Mouse (Mus musculus) myocyte (in vitro differentiated cells): ENCODE results near the gene Rplp2. TPM values are rescaled to one million over a fixed set of nuclear protein-coding genes. Genes with fewer than 3 reads are reported as not detected.

ENCODE experiments used
- H3K27me3 ChIP-seq: one replicate; pipeline ENCODE4 v1.6.1; 2011; ENCODE audit not compliant: control insufficient read depth, insufficient read depth, insufficient read length
- H3K36me3 ChIP-seq: one replicate; pipeline ENCODE4 v1.6.1; 2011; ENCODE audit not compliant: control insufficient read depth, insufficient read depth
- H3K4me2 ChIP-seq: one replicate; pipeline ENCODE4 v1.6.1; 2011; ENCODE audit warnings: low read depth, control low read depth
- H3K4me3 ChIP-seq: one replicate; pipeline ENCODE4 v1.5.1; 2011; ENCODE audit warnings: mild to moderate bottlenecking, control low read depth, moderate library complexity
- H3K79me2 ChIP-seq: one replicate; pipeline ENCODE4 v1.6.1; 2011; ENCODE audit not compliant: control insufficient read depth, insufficient read depth
- H3ac ChIP-seq: one replicate; pipeline ENCODE4 v1.6.1; 2011; ENCODE audit not compliant: control insufficient read depth, insufficient read length
- CEBPB ChIP-seq: IDR thresholded peaks from 2 replicates; pipeline ENCODE4 v1.6.1; 2011; ENCODE audit warnings: mild to moderate bottlenecking, moderate library complexity; ENCODE audit not compliant: poor library complexity, insufficient read depth, severe bottlenecking
- E2F4 ChIP-seq: IDR thresholded peaks from one replicate; pipeline ENCODE4 v1.6.1; 2011; ENCODE audit warnings: mild to moderate bottlenecking, control low read depth, moderate library complexity; ENCODE audit not compliant: insufficient read depth
- MAX ChIP-seq: IDR thresholded peaks from one replicate; pipeline ENCODE4 v1.6.1; 2011; ENCODE audit warnings: low read depth, mild to moderate bottlenecking, control low read depth
- MYOD1 ChIP-seq, 3 experiments: IDR thresholded peaks; one replicate each; pipeline ENCODE4 v1.6.1; 2011; ENCODE audit warnings: control low read depth in 2 of 3, low read depth in 2 of 3, mild to moderate bottlenecking in 2 of 3, moderate library complexity in 1 of 3; ENCODE audit not compliant: insufficient read length in 2 of 3, control insufficient read depth in 1 of 3
- MYOG ChIP-seq, 3 experiments: IDR thresholded peaks; one replicate each; pipeline ENCODE4 v1.6.1; 2011; ENCODE audit warnings: control low read depth in 2 of 3, low read depth in 2 of 3, mild to moderate bottlenecking in 2 of 3; ENCODE audit not compliant: insufficient read length in 2 of 3, control insufficient read depth in 1 of 3, insufficient read depth in 1 of 3
- POLR2A ChIP-seq: IDR thresholded peaks from one replicate; pipeline ENCODE4 v1.6.1; 2011; ENCODE audit warnings: low read depth, mild to moderate bottlenecking, control low read depth, moderate library complexity; ENCODE audit not compliant: insufficient read length
- POLR2AphosphoS2 ChIP-seq: IDR thresholded peaks from one replicate; pipeline ENCODE4 v1.6.1; 2011; ENCODE audit warnings: low read depth, control low read depth; ENCODE audit not compliant: insufficient read length
- REST ChIP-seq: IDR thresholded peaks from one replicate; pipeline ENCODE4 v1.6.1; 2011; ENCODE audit warnings: mild to moderate bottlenecking, control low read depth, moderate library complexity; ENCODE audit not compliant: insufficient read depth, insufficient read length
- SRF ChIP-seq: IDR thresholded peaks from one replicate; pipeline ENCODE4 v1.6.1; 2011; ENCODE audit warnings: low read depth; ENCODE audit not compliant: control insufficient read depth, insufficient read length
- TCF12 ChIP-seq: IDR thresholded peaks from one replicate; pipeline ENCODE4 v1.6.1; 2011; ENCODE audit warnings: mild to moderate bottlenecking, control low read depth; ENCODE audit not compliant: poor library complexity, insufficient read depth, severe bottlenecking
- TCF3 ChIP-seq: IDR thresholded peaks from one replicate; pipeline ENCODE4 v1.6.1; 2011; ENCODE audit warnings: low read depth, control low read depth; ENCODE audit not compliant: insufficient read length
- USF1 ChIP-seq: IDR thresholded peaks from one replicate; pipeline ENCODE4 v1.6.1; 2011; ENCODE audit warnings: low read depth, mild to moderate bottlenecking, control low read depth, moderate library complexity
- polyA plus RNA-seq: library from polyadenylated mRNA; unstranded; fragments of >200 nt; fragmentation: generic; extraction: Trizol; gene quantifications from one replicate; pipeline ENCODE4 v1.2.1, GENCODE M21; 2012; ENCODE audit warnings: missing spikeins

Rplp2 gene
- polyA plus RNA-seq, 1 experiment, result 5,265 TPM

DNA sequence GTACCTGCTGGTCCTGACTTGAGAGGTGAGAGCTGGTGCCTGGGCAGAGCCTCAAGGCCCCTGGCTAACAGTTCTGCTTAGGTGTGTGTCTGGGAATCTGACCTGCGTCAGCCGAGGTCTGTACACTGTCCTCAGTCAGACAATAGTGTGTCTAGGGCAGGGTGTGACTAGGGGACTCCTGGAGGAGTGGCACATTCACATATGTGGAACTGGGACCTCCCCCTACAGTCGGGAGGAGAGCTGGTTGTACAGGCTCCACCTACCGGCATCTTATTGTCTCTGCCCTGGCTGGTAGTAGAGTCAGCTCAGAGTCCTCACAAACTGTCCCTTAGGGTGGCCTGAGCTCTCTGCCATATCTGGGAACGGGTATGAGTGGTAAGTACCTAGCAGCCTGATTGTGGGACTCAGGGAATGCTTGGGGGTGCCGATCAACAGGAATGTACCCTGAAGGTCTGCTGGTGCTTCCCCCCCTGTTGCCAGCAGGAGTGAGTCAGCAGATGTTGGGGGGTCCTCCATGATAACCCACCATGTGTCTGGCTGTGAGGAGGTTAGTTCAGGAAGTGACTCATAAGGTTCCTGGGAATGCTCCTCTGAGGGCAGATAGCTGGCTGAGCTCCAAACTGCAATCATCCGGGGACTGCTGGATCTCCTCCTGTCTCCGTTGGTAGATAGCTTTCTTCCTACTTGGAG, 21.5 kb downstream of the Rplp2 start:
- TF ChIP-seq SRF, result no peak
- TF ChIP-seq POLR2AphosphoS2, result peak; percentile 81
- TF ChIP-seq E2F4, result no peak
- peak in 1 of 3 experiments; percentile 11 for TF ChIP-seq MYOG (IDR thresholded peaks at IDR 0.05; ENCODE audit: control insufficient read depth in 1 of 3, insufficient read depth in 1 of 3, insufficient read length in 2 of 3, low read depth in 2 of 3)
- TF ChIP-seq CEBPB, result no peak
- TF ChIP-seq MAX, result no peak
- TF ChIP-seq TCF12, result no peak
- TF ChIP-seq POLR2A, result peak; percentile 84
- no peak for TF ChIP-seq REST
- TF ChIP-seq MYOD1 (IDR thresholded peaks at IDR 0.05; ENCODE audit: control insufficient read depth in 1 of 3, insufficient read length in 2 of 3, low read depth in 2 of 3), result peak in 1 of 3 experiments; percentile 1
- no peak for TF ChIP-seq TCF3
- no peak for TF ChIP-seq USF1
- H3K4me3 ChIP-seq, result peak overlapping the region; percentile 84
- peaks cover 40% of the 10 kb centered on the region for H3K79me2 ChIP-seq
- peak overlapping the region; percentile 0 for H3ac ChIP-seq
- no peaks in the 10 kb centered on the region for H3K27me3 ChIP-seq
- H3K36me3 ChIP-seq, result peaks cover 19% of the 10 kb centered on the region
- H3K4me2 ChIP-seq, result peak overlapping the region; percentile 96

DNA sequence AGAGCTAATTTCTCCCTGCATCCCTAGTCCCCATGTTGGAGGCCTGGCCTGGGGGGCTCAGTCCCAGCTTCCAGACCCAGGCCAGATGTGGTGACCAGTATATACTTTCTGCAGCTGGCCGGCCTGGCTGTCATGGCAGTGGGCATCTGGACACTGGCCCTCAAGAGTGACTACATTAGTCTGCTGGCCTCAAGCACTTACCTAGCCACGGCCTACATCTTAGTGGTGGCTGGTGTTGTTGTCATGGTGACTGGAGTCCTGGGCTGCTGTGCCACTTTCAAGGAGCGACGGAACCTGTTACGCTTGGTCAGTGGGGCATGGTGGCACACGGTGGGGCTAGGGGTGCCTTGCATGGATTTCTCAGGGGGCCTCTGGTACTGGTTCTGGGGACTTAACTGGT, 22.2 kb downstream of the Rplp2 start:
- H3K27me3 ChIP-seq, result no peaks in the 10 kb centered on the region
- H3ac ChIP-seq, result peak overlapping the region; percentile 0
- no peak for TF ChIP-seq CEBPB
- no peak for TF ChIP-seq USF1
- TF ChIP-seq POLR2A, result no peak
- no peak for TF ChIP-seq POLR2AphosphoS2
- TF ChIP-seq TCF3, result no peak
- no peak for TF ChIP-seq TCF12
- no peak for TF ChIP-seq REST
- TF ChIP-seq MAX, result no peak
- no peak for TF ChIP-seq SRF
- TF ChIP-seq MYOD1 (IDR thresholded peaks at IDR 0.05; ENCODE audit: control insufficient read depth in 1 of 3, insufficient read length in 2 of 3, low read depth in 2 of 3), result no peak
- no peak for TF ChIP-seq MYOG (IDR thresholded peaks at IDR 0.05; ENCODE audit: control insufficient read depth in 1 of 3, insufficient read depth in 1 of 3, insufficient read length in 2 of 3, low read depth in 2 of 3)
- TF ChIP-seq E2F4, result no peak
- H3K4me3 ChIP-seq, result peak overlapping the region; percentile 84
- H3K79me2 ChIP-seq, result peaks cover 47% of the 10 kb centered on the region
- H3K4me2 ChIP-seq, result peak overlapping the region; percentile 96
- H3K36me3 ChIP-seq, result peaks cover 19% of the 10 kb centered on the region

DNA sequence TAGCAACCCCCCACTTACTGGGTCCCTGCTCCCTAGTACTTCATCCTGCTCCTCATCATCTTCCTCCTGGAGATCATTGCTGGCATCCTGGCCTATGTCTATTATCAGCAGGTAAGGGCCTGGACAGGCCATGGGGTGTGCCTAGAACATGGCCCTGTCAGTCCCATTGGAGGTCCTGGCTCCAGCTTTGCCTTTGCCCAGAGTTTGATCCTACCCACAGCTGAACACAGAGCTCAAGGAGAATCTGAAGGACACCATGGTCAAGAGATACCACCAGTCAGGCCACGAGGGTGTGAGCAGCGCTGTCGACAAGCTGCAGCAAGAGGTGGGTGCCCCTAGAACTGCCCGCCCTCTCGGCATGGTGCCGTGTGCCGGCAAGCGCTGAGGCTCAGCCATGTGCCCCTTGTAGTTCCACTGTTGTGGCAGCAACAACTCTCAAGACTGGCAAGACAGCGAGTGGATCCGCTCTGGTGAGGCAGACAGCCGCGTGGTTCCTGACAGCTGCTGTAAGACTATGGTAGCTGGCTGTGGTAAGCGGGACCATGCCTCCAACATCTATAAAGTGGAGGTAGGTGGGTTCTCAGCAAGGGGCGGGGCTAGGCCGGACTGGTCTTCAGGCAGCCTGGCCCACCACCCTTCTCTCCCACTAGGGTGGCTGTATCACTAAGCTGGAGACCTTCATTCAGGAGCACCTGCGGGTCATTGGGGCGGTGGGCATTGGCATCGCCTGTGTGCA, 22.9 kb downstream of the Rplp2 start:
- peak overlapping the region; percentile 84 for H3K4me3 ChIP-seq
- H3K36me3 ChIP-seq, result peaks cover 19% of the 10 kb centered on the region
- peak overlapping the region; percentile 0 for H3ac ChIP-seq
- H3K79me2 ChIP-seq, result peaks cover 52% of the 10 kb centered on the region
- peak overlapping the region; percentile 96 for H3K4me2 ChIP-seq
- H3K27me3 ChIP-seq, result no peaks in the 10 kb centered on the region
- TF ChIP-seq POLR2AphosphoS2, result peak; percentile 72
- no peak for TF ChIP-seq TCF3

DNA sequence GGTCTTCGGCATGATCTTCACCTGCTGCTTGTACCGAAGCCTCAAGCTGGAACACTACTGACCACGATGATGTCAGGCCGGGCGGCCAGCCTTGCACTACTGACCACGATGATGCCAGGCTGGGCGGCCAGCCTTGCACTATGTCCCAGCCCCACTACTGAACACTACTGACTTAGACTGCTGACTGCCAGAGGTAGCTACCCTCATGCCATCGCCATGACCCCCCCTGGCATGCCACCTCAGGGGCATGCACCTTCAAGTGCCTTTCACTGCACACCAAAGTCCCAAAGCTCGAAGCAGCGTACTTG, 23.4 kb downstream of the Rplp2 start:
- Histone ChIP-seq H3K36me3 (peaks cover 19% of the 10 kb centered on the region), H3K27me3 (no peaks in the 10 kb centered on the region), H3K79me2 (peaks cover 52% of the 10 kb centered on the region), H3K4me2 (no peak overlapping the region), H3K4me3 (no peak overlapping the region), H3ac (no peak overlapping the region)
- peak; percentile 12 for TF ChIP-seq POLR2A
- TF ChIP-seq MYOD1 (IDR thresholded peaks at IDR 0.05; ENCODE audit: control insufficient read depth in 1 of 3, insufficient read length in 2 of 3, low read depth in 2 of 3), result no peak
- TF ChIP-seq POLR2AphosphoS2, result peak; percentile 66
- TF ChIP-seq TCF12, result no peak

DNA sequence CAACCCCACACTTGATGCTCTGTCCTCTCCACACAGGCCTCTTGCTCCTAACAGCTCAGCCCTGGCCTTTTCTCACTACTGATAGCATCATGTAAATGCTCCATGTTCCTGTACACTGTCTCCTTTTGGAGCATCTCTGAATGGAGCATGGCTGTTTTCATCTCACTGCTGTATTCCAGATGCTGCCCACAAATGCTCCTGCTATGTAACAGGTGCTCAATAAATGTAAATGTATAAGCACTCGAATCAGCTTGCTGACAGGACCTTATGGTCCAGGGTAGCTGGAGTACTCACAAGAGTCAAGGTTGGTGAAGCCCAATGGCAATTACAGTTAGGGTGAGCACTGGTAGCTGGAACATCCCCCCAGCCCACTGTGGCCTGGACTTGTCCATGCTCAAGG, 24.1 kb downstream of the Rplp2 start:
- Histone ChIP-seq H3K27me3 (no peaks in the 10 kb centered on the region), H3K4me3 (no peak overlapping the region), H3K79me2 (peaks cover 52% of the 10 kb centered on the region), H3K36me3 (peaks cover 19% of the 10 kb centered on the region), H3ac (no peak overlapping the region), H3K4me2 (no peak overlapping the region)
- TF ChIP-seq MAX, result no peak
- no peak for TF ChIP-seq SRF
- TF ChIP-seq USF1, result no peak
- peak; percentile 61 for TF ChIP-seq POLR2AphosphoS2
